Mouse (Mus musculus) bone marrow macrophage, adult 2 months (primary cell): ENCODE results near the gene Trmt1l.

ENCODE experiments used
- CTCF ChIP-seq: IDR thresholded peaks from 2 replicates; pipeline ENCODE4 v1.5.1; 2012; ENCODE audit warnings: low read depth, mild to moderate bottlenecking, low read length, moderate library complexity
- POLR2A ChIP-seq: IDR thresholded peaks from 2 replicates; pipeline ENCODE4 v1.6.1; 2012; ENCODE audit warnings: mild to moderate bottlenecking, low read depth, low read length, borderline replicate concordance

DNA sequence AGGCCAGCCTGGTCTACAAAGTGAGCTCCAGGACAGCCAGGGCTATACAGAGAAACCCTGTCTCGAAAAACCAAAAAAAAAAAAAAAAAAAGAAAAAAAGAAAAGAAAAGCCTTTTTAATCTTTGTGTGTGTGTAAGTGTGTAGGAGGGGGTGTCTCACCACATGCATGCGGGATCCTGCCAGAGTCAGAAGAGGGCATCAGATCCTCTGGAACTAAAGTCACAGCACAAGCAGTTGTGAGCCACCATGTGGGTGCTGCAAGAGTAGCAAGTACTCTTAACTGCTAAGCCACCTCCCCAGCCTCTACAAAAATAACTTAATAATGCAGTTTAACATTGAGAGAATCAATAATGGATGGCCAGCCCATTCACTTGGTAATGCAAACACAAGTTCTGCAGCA is 22.5 kb downstream of the Trmt1l start:
- TF ChIP-seq POLR2A (no peak), CTCF (no peak)
